ENCODE assay signal across 16 mouse cellular contexts in genomic region chr7:133168928-133169327, GRCm38 (mm10).
"Had no signal": no experiment of that assay in that cellular context is flagged by ENCODE, and none has a peak within 500 bp of the region (broad histone marks: within the 10 kb centered on the region; RNA-seq: fewer than 3 reads in every experiment).

No protein-coding gene starts in this region.

- H3K9ac ChIP-seq: neural tube, embryonic 13.5 days; neural tube, embryonic 15.5 days; stomach, embryonic 15.5 days had no signal

- H3K4me3 ChIP-seq: neural tube, embryonic 13.5 days; neural tube, embryonic 15.5 days; stomach, embryonic 15.5 days had no signal

- DNase-seq: retina, postnatal 1 day; right cerebral cortex, adult 18-20 months; right cerebral cortex, postnatal 14 days; right cerebral cortex, postnatal 25 days; right cerebral cortex, postnatal 4 days; spleen, adult 18-20 months; thymus, adult 18-20 months; thymus, adult 2 months; thymus, postnatal 14 days; thymus, postnatal 25 days; thymus, postnatal 36 days; thymus, postnatal 4 days had no signal

- H3K27me3 ChIP-seq: neural tube, embryonic 13.5 days; neural tube, embryonic 15.5 days; stomach, embryonic 15.5 days had no signal

- H3K27ac ChIP-seq: neural tube, embryonic 13.5 days; neural tube, embryonic 15.5 days; stomach, embryonic 15.5 days; stomach, postnatal 0 days had no signal

- H3K9me3 ChIP-seq: neural tube, embryonic 13.5 days; neural tube, embryonic 15.5 days; stomach, embryonic 15.5 days had no signal

- H3K4me2 ChIP-seq: neural tube, embryonic 13.5 days; neural tube, embryonic 15.5 days; stomach, embryonic 15.5 days had no signal

- H3K36me3 ChIP-seq: neural tube, embryonic 13.5 days; neural tube, embryonic 15.5 days; stomach, embryonic 15.5 days had no signal
